Mouse (Mus musculus) intestine, postnatal 0 days (tissue): ENCODE measurements around the gene Cherp. TPM values are rescaled to one million over a fixed set of nuclear protein-coding genes. Genes with fewer than 3 reads are reported as not detected.

ENCODE experiments used
- ATAC-seq: fragments of 200-750 bp; cut with Nextera tagmentation; 2 replicates; pipeline ENCODE4 v1.8.0; 2017; ENCODE audit warnings: mild to moderate bottlenecking, moderate TSS enrichment, moderate library complexity
- H3K27ac ChIP-seq: fragments of 300-500 bp; sonication (generic); 2 replicates; pipeline ENCODE4 v1.5.1; 2014; ENCODE audit warnings: mild to moderate bottlenecking, low read depth, low read length, moderate library complexity
- H3K27me3 ChIP-seq: fragments of 300-500 bp; sonication (generic); replicated peaks from 2 replicates; pipeline ENCODE4 v1.6.1; 2014; ENCODE audit warnings: low read length, mixed read lengths; ENCODE audit not compliant: control insufficient read depth, insufficient read depth
- H3K36me3 ChIP-seq: fragments of 300-500 bp; sonication (generic); 2 replicates; pipeline ENCODE4 v1.6.1; 2014; ENCODE audit warnings: mild to moderate bottlenecking, moderate library complexity; ENCODE audit not compliant: control insufficient read depth, insufficient read depth
- H3K4me1 ChIP-seq: fragments of 300-500 bp; sonication (generic); replicated peaks from 2 replicates; pipeline ENCODE4 v1.6.1; 2014; ENCODE audit warnings: antibody characterized with exemption, low read length, mixed read lengths; ENCODE audit not compliant: control insufficient read depth, insufficient read depth
- H3K4me2 ChIP-seq: fragments of 300-500 bp; sonication (generic); replicated peaks from 2 replicates; pipeline ENCODE4 v1.6.1; 2014; ENCODE audit warnings: low read depth, mild to moderate bottlenecking, moderate library complexity
- H3K4me3 ChIP-seq: fragments of 300-500 bp; sonication (generic); 2 replicates; pipeline ENCODE4 v1.5.1; 2014; ENCODE audit warnings: low read depth, low read length
- H3K9ac ChIP-seq: fragments of 300-500 bp; sonication (generic); 2 replicates; pipeline ENCODE4 v1.6.1; 2014; ENCODE audit warnings: mild to moderate bottlenecking, low read depth, low read length
- H3K9me3 ChIP-seq: fragments of 300-500 bp; sonication (generic); 2 replicates; pipeline ENCODE4 v1.6.1; 2016; ENCODE audit warnings: mixed run types; ENCODE audit not compliant: control insufficient read depth
- CTCF ChIP-seq: sonication (generic); IDR thresholded peaks from 2 replicates; pipeline ENCODE4 v1.5.1; 2016; ENCODE audit warnings: low read depth, mild to moderate bottlenecking, control low read depth, antibody characterized with exemption, moderate library complexity
- WGBS: fragments of 180-500 bp; shearing (Covaris S2); extraction: QIAGEN DNeasy Blood & Tissue Kit; methylation state at CpG from one replicate; pipeline ENCODE4 v1.1.7; 2014; 5-methylcytosine and 5-hydroxymethylcytosine counted together
- polyA plus RNA-seq: library from polyadenylated mRNA; unstranded; fragments of >200 nt; fragmentation: Nextera tagmentation; extraction: Ambion mirVana; gene quantifications from 2 replicates; pipeline ENCODE4 v1.2.1, GENCODE M21; 2015

Gene Cherp
- polyA plus RNA-seq, 1 experiment from 2014 or later = 19.4 TPM

- TF ChIP-seq CTCF = no peak
- ATAC-seq = no peak
- Histone ChIP-seq H3K27me3 (no peaks in the 10 kb centered on the region), H3K9ac (no peak overlapping the region), H3K4me2 (no peak overlapping the region), H3K27ac (no peak overlapping the region), H3K4me1 (no peaks in the 10 kb centered on the region), H3K36me3 (peaks cover 60% of the 10 kb centered on the region), H3K4me3 (no peak overlapping the region), H3K9me3 (no peaks in the 10 kb centered on the region)
- WGBS = 92% methylated on average over 4 of the region's 4 CpGs
These were observed 15.0 kb downstream of the Cherp start for GRCm38 (mm10) chr8:72459881-72460533.

- 86% methylated on average over 6 of the region's 6 CpGs for WGBS
- no peaks in the 10 kb centered on the region for H3K27me3 ChIP-seq
- TF ChIP-seq CTCF = no peak
- no peak for ATAC-seq
- no peaks in the 10 kb centered on the region for H3K9me3 ChIP-seq
- H3K9ac ChIP-seq = no peak overlapping the region
- H3K4me2 ChIP-seq = no peak overlapping the region
- H3K4me1 ChIP-seq = no peaks in the 10 kb centered on the region
- H3K27ac ChIP-seq = no peak overlapping the region
- H3K36me3 ChIP-seq = peaks cover 53% of the 10 kb centered on the region
- no peak overlapping the region for H3K4me3 ChIP-seq
These were observed 16.6 kb downstream of the Cherp start for GRCm38 (mm10) chr8:72458457-72458856.

GRCm38 (mm10) chr8:72457806-72458205, 17.2 kb downstream of the Cherp start:
- Histone ChIP-seq H3K9me3 (no peaks in the 10 kb centered on the region), H3K4me1 (no peaks in the 10 kb centered on the region), H3K36me3 (peaks cover 52% of the 10 kb centered on the region), H3K9ac (no peak overlapping the region), H3K4me2 (no peak overlapping the region), H3K27me3 (no peaks in the 10 kb centered on the region), H3K4me3 (no peak overlapping the region), H3K27ac (no peak overlapping the region)
- ATAC-seq = no peak
- no peak for TF ChIP-seq CTCF
- 91% methylated on average over 3 of the region's 3 CpGs for WGBS

- no peaks in the 10 kb centered on the region for H3K4me1 ChIP-seq
- 87% methylated on average over 4 of the region's 4 CpGs for WGBS
- no peak overlapping the region for H3K9ac ChIP-seq
- H3K4me3 ChIP-seq = no peak overlapping the region
- H3K4me2 ChIP-seq = no peak overlapping the region
- no peak for ATAC-seq
- H3K27me3 ChIP-seq = no peaks in the 10 kb centered on the region
- peaks cover 48% of the 10 kb centered on the region for H3K36me3 ChIP-seq
- no peak for TF ChIP-seq CTCF
- H3K27ac ChIP-seq = no peak overlapping the region
- H3K9me3 ChIP-seq = no peaks in the 10 kb centered on the region
These were observed 19.7 kb downstream of the Cherp start for GRCm38 (mm10) chr8:72455317-72455716.

GRCm38 (mm10) chr8:72453904-72454303, 21.1 kb downstream of the Cherp start:
- no peaks in the 10 kb centered on the region for H3K9me3 ChIP-seq
- no peak overlapping the region for H3K4me2 ChIP-seq
- 94% methylated on average over 2 of the region's 2 CpGs for WGBS
- H3K36me3 ChIP-seq = peaks cover 50% of the 10 kb centered on the region
- no peaks in the 10 kb centered on the region for H3K4me1 ChIP-seq
- H3K27me3 ChIP-seq = no peaks in the 10 kb centered on the region
- no peak overlapping the region for H3K9ac ChIP-seq
- TF ChIP-seq CTCF = 0 out of 2 replicates have a peak, but pooled peaks have one; percentile 18
- no peak overlapping the region for H3K4me3 ChIP-seq
- H3K27ac ChIP-seq = no peak overlapping the region
- no peak for ATAC-seq

GRCm38 (mm10) chr8:72451516-72451915, 23.5 kb downstream of the Cherp start:
- Histone ChIP-seq H3K9ac (no peak overlapping the region), H3K4me2 (no peak overlapping the region), H3K4me3 (no peak overlapping the region), H3K27me3 (no peaks in the 10 kb centered on the region), H3K4me1 (no peaks in the 10 kb centered on the region), H3K27ac (no peak overlapping the region), H3K9me3 (no peaks in the 10 kb centered on the region), H3K36me3 (peaks cover 59% of the 10 kb centered on the region)
- 58% methylated on average over 8 of the region's 8 CpGs for WGBS
- no peak for ATAC-seq
- no peak for TF ChIP-seq CTCF

- no peaks in the 10 kb centered on the region for H3K27me3 ChIP-seq
- no peak for ATAC-seq
- no peak overlapping the region for H3K4me2 ChIP-seq
- TF ChIP-seq CTCF = no peak
- H3K9me3 ChIP-seq = no peaks in the 10 kb centered on the region
- peaks cover 3% of the 10 kb centered on the region; the same call in 1 of the 2 replicates for H3K4me1 ChIP-seq
- no peak overlapping the region for H3K27ac ChIP-seq
- H3K9ac ChIP-seq = no peak overlapping the region
- no peak overlapping the region for H3K4me3 ChIP-seq
- peaks cover 20% of the 10 kb centered on the region for H3K36me3 ChIP-seq
- WGBS = 93% methylated on average over 6 of the region's 6 CpGs
These were observed 30.0 kb downstream of the Cherp start for GRCm38 (mm10) chr8:72445071-72445470.
